Mouse (Mus musculus) lung, postnatal 0 days (tissue): ENCODE results near the gene Zfp260.

ENCODE experiments used
- CTCF ChIP-seq: IDR thresholded peaks from 2 replicates; pipeline ENCODE4 v1.5.1; 2016; ENCODE audit warnings: antibody characterized with exemption, mild to moderate bottlenecking
- EP300 ChIP-seq: IDR thresholded peaks from 2 replicates; pipeline ENCODE4 v1.6.1; 2016; ENCODE audit warnings: antibody characterized with exemption, mild to moderate bottlenecking, control low read depth

GRCm38 (mm10) chr7:30116076-30116475, 21.5 kb downstream of the Zfp260 start:
- TF ChIP-seq CTCF (no peak), EP300 (no peak)
